Mouse (Mus musculus) erythroblast, embryonic 14.5 days (primary cell): ENCODE measurements around the gene BC048671.

ENCODE experiments used
- GATA1 ChIP-seq: IDR thresholded peaks from 2 replicates; pipeline ENCODE4 v1.6.1; 2012; ENCODE audit warnings: low read length, inconsistent platforms, mixed read lengths
- TAL1 ChIP-seq: IDR thresholded peaks from 3 replicates; pipeline ENCODE4 v1.6.1; 2012; ENCODE audit warnings: low read length, inconsistent platforms, mixed read lengths

- no peak for TF ChIP-seq TAL1
- TF ChIP-seq GATA1, result no peak
Measured at GRCm38 (mm10) chr6:90324991-90325390, 24.0 kb downstream of the BC048671 start, which contains the start of gene Chst13.
